Mouse (Mus musculus): ENCODE measurements around the gene H2-Ab1.
"Not testable (repeated sequence)": the region's sequence is repeated elsewhere in the genome, so short reads cannot be mapped to it uniquely, and the experiment has no call there.

Gene H2-Ab1

GRCm38 (mm10) chr17:34257594-34258375 lies at the start of gene H2-Ab1:
H2-Ab1 (plus strand) TSS chr17:34257689.
- DNase-seq (ENCODE audit: low spot score) = peak; percentile 60

- DNase-seq (ENCODE audit: low spot score) = no peak
Observed at GRCm38 (mm10) chr17:34207866-34208265, 49.6 kb upstream of the H2-Ab1 start.

GRCm38 (mm10) chr17:34208421-34208820 lies 49.1 kb upstream of the H2-Ab1 start:
- no peak for DNase-seq (ENCODE audit: low spot score)

GRCm38 (mm10) chr17:34209680-34210079 lies 47.8 kb upstream of the H2-Ab1 start:
- DNase-seq (ENCODE audit: low spot score) = no peak

- DNase-seq (ENCODE audit: low spot score) = no peak
Observed at GRCm38 (mm10) chr17:34210599-34210998, 46.9 kb upstream of the H2-Ab1 start.

- no peak for DNase-seq (ENCODE audit: low spot score)
Observed at GRCm38 (mm10) chr17:34211746-34212365, 45.6 kb upstream of the H2-Ab1 start.

- DNase-seq (ENCODE audit: low spot score) = no peak
Observed at GRCm38 (mm10) chr17:34213936-34214335, 43.6 kb upstream of the H2-Ab1 start.

GRCm38 (mm10) chr17:34215176-34215575 lies 42.3 kb upstream of the H2-Ab1 start:
- no peak for DNase-seq (ENCODE audit: low spot score)

- no peak for DNase-seq (ENCODE audit: low spot score)
Observed at GRCm38 (mm10) chr17:34217216-34217928, 40.1 kb upstream of the H2-Ab1 start.

- DNase-seq (ENCODE audit: low spot score) = no peak
Observed at GRCm38 (mm10) chr17:34217986-34218385, 39.5 kb upstream of the H2-Ab1 start.

- no peak for DNase-seq (ENCODE audit: low spot score)
Observed at GRCm38 (mm10) chr17:34218675-34219074, 38.8 kb upstream of the H2-Ab1 start.

GRCm38 (mm10) chr17:34219096-34219495 lies 38.4 kb upstream of the H2-Ab1 start:
- DNase-seq (ENCODE audit: low spot score) = not testable (repeated sequence)

- not testable (repeated sequence) for DNase-seq (ENCODE audit: low spot score)
Observed at GRCm38 (mm10) chr17:34219801-34220200, 37.7 kb upstream of the H2-Ab1 start.

- DNase-seq (ENCODE audit: low spot score) = not testable (repeated sequence)
Observed at GRCm38 (mm10) chr17:34220401-34220800, 37.1 kb upstream of the H2-Ab1 start.

- no peak for DNase-seq (ENCODE audit: low spot score)
Observed at GRCm38 (mm10) chr17:34224816-34225215, 32.7 kb upstream of the H2-Ab1 start.

GRCm38 (mm10) chr17:34225426-34225825 lies 32.1 kb upstream of the H2-Ab1 start:
- no peak for DNase-seq (ENCODE audit: low spot score)

GRCm38 (mm10) chr17:34225911-34226310 lies 31.6 kb upstream of the H2-Ab1 start:
- DNase-seq (ENCODE audit: low spot score) = not testable (repeated sequence)

GRCm38 (mm10) chr17:34230971-34231370 lies 26.5 kb upstream of the H2-Ab1 start:
- DNase-seq (ENCODE audit: low spot score) = not testable (repeated sequence)

- DNase-seq (ENCODE audit: low spot score) = not testable (repeated sequence)
Observed at GRCm38 (mm10) chr17:34232021-34232420, 25.5 kb upstream of the H2-Ab1 start.

GRCm38 (mm10) chr17:34234926-34235325 lies 22.6 kb upstream of the H2-Ab1 start:
- peak; percentile 68 for DNase-seq (ENCODE audit: low spot score)

GRCm38 (mm10) chr17:34236691-34237090 lies 20.8 kb upstream of the H2-Ab1 start:
- DNase-seq (ENCODE audit: low spot score) = no peak

- no peak for DNase-seq (ENCODE audit: low spot score)
Observed at GRCm38 (mm10) chr17:34237741-34238140, 19.7 kb upstream of the H2-Ab1 start.

GRCm38 (mm10) chr17:34238706-34239105 lies 18.8 kb upstream of the H2-Ab1 start, which contains the start of gene H2-Ob:
H2-Ob (plus strand) TSS chr17:34238903.
- DNase-seq (ENCODE audit: low spot score) = peak; percentile 24
